Mouse (Mus musculus) neural tube, embryonic 11.5 days (tissue): ENCODE results near the gene S100a9. TPM values are rescaled to one million over a fixed set of nuclear protein-coding genes. Genes with fewer than 3 reads are reported as not detected.
A peak's percentile ranks its signal among the peaks of the same experiment; 100 is the strongest.

Experiments used
- ATAC-seq: fragments of 200-750 bp; cut with Nextera tagmentation; 2 replicates; pipeline ENCODE4 v1.8.0; 2017; ENCODE audit warnings: moderate number of reproducible peaks, mild to moderate bottlenecking, moderate TSS enrichment, moderate library complexity; ENCODE audit not compliant: insufficient read depth, low FRiP score, low TSS enrichment
- DNase-seq: peaks from one replicate; pipeline ENCODE4 v3.0.0-alpha.2; 2015; ENCODE audit warnings: low spot score
- H3K27ac ChIP-seq: fragments of 300-500 bp; sonication (generic); 2 replicates; pipeline ENCODE4 v1.5.1; 2014; ENCODE audit warnings: low read depth, mild to moderate bottlenecking, low read length
- H3K27me3 ChIP-seq: fragments of 300-500 bp; sonication (generic); 2 replicates; pipeline ENCODE4 v1.6.1; 2014; ENCODE audit warnings: mild to moderate bottlenecking, low read length, mixed read lengths; ENCODE audit not compliant: control insufficient read depth, insufficient read depth
- H3K36me3 ChIP-seq: fragments of 300-500 bp; sonication (generic); 2 replicates; pipeline ENCODE4 v1.6.1; 2014; ENCODE audit warnings: mild to moderate bottlenecking, low read length, moderate library complexity, mixed read lengths; ENCODE audit not compliant: control insufficient read depth, insufficient read depth
- H3K4me1 ChIP-seq: fragments of 300-500 bp; sonication (generic); 2 replicates; pipeline ENCODE4 v1.6.1; 2014; ENCODE audit warnings: low read length, mixed read lengths; ENCODE audit not compliant: control insufficient read depth, insufficient read depth
- H3K4me2 ChIP-seq: fragments of 300-500 bp; sonication (generic); 2 replicates; pipeline ENCODE4 v1.6.1; 2014; ENCODE audit warnings: low read depth, mild to moderate bottlenecking, moderate library complexity
- H3K4me3 ChIP-seq: fragments of 300-500 bp; sonication (generic); 2 replicates; pipeline ENCODE4 v1.5.1; 2014; ENCODE audit warnings: low read depth, low read length
- H3K9ac ChIP-seq: fragments of 300-500 bp; sonication (generic); 2 replicates; pipeline ENCODE4 v1.6.1; 2014; ENCODE audit warnings: mild to moderate bottlenecking, low read length
- H3K9me3 ChIP-seq: fragments of 300-500 bp; sonication (generic); 2 replicates; pipeline ENCODE4 v1.6.1; 2016; ENCODE audit warnings: low read length; ENCODE audit not compliant: control insufficient read depth
- WGBS: fragments of 180-500 bp; shearing (Covaris S2); extraction: QIAGEN DNeasy Blood & Tissue Kit; methylation state at CpG from one replicate; pipeline ENCODE4 v1.1.7; 2014; 5-methylcytosine and 5-hydroxymethylcytosine counted together
- polyA plus RNA-seq: library from polyadenylated mRNA; unstranded; fragments of >200 nt; fragmentation: Nextera tagmentation; extraction: Ambion mirVana; gene quantifications from 2 replicates; pipeline ENCODE4 v1.2.1, GENCODE M21; 2014

The S100a9 gene
- polyA plus RNA-seq, 1 experiment from 2014 or later: 2.6 TPM

DNA sequence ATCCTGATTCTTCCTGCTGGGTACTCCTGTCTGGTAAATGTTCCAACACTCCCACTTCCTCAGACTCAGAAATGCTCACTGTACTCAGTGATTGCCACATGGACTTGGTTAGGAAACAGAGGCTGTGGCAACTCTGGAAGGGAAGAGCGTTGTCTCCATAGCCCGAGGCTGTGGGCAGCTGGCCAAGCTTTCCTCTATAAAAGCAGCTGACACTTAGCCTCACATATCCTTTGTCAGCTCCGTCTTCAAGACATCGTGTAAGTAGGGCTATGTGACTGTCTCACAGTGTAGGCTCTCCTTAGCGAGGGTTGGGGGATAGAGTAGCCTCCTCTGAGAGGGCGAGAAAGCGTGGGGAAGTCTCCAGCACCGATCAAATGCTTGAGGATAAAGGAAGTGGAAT, 26.7 kb downstream of the S100a9 start, which contains the start of gene S100a8:
S100a8 (plus strand) TSS at position 133 of the 400 bp plus-strand sequence.
- H3K4me2 ChIP-seq: no peak within 1 kb of the TSS
- ATAC-seq (no peak), DNase-seq (no peak)
- H3K4me1 ChIP-seq: no peaks in the 10 kb centered on the region
- H3K9me3 ChIP-seq: no peaks in the 10 kb centered on the region
- H3K9ac ChIP-seq: no peak within 1 kb of the TSS
- no peak within 1 kb of the TSS for H3K27ac ChIP-seq
- H3K27me3 ChIP-seq: no peaks in the 10 kb centered on the region
- WGBS: 84% methylated on average over 8 of the region's 8 CpGs
- H3K4me3 ChIP-seq: no peak within 1 kb of the TSS
- no peaks in the 10 kb centered on the region for H3K36me3 ChIP-seq

DNA sequence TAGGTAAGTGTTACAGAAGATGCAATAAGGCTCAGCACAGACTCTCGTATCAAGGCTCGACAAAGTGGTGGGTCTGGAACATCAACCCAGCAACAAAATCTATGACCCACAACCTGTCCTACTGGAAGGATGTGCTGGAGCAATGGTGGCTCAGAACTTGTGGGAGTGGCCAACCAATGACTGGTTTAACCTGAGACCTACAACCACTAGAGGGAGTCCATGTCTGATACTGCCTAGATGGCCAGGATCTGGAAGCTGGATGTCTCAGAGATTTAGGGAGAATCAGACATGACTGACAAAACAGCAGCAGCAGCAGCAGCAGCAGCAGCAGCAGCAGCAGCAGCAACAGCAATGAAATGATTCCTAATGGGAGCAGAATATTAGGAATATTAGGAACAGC, 31.3 kb downstream of the S100a9 start:
- no peaks in the 10 kb centered on the region for H3K36me3 ChIP-seq
- no peak overlapping the region for H3K4me2 ChIP-seq
- H3K9me3 ChIP-seq: no peaks in the 10 kb centered on the region
- WGBS: 87% methylated on average over 2 of the region's 2 CpGs
- DNase-seq (no peak), ATAC-seq (no peak)
- H3K27ac ChIP-seq: no peak overlapping the region
- no peaks in the 10 kb centered on the region for H3K27me3 ChIP-seq
- no peak overlapping the region for H3K9ac ChIP-seq
- no peak overlapping the region for H3K4me3 ChIP-seq
- H3K4me1 ChIP-seq: no peaks in the 10 kb centered on the region

DNA sequence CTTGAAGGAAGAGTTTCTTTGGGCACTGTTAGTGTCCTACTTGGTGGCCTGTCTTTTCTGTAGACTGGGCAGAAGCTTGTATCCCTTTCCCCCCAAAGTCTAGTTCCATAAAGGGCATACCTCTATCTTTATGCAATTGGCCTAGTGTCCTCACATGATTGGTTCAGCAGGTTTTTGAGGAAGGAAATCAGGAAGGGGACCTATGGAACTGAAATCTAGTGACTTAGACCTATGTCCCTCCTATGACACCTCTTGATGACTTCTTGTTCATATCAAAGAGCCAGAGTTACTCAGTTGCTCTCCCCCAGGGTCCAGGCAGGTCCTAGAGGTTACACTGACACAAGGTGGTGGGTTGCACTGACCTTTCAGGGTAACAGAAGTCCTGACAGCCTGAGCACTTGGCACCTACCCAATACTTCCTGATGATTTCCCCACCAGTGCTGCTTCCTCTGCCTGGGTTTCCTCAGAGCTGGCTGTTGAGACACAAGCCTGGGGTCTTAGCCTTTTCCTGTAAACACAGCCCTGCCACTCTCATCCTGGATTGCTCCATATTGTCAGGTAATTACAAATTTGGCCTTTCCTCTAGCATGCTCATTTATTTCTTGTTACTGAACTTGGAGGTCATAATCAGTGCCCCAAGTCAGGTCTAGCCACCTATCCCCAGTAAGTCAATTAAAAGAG, 36.0 kb downstream of the S100a9 start:
- no peaks in the 10 kb centered on the region for H3K4me1 ChIP-seq
- ATAC-seq: no peak

DNA sequence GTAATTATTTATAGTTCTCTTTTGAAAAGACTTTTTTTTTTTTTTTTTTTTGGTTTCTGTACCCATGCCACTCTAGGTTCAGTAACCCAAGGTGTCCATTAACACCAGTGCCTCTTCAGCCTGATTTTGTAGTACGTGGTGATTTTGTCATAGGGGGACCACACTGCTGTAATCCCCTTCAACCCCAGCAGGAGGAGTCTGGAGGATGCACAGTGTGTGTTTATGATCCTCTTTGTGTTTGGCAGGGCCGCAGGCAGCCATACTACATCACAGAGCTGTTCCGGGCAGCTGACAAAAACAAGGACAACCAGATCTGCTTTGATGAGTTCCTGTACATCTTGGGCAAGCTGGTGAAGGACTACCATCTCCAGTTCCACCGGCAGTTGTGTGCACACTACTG, 38.1 kb downstream of the S100a9 start:
- Histone ChIP-seq H3K9me3 (no peaks in the 10 kb centered on the region), H3K4me1 (no peaks in the 10 kb centered on the region), H3K4me2 (no peak overlapping the region), H3K4me3 (no peak overlapping the region), H3K9ac (no peak overlapping the region), H3K27ac (no peak overlapping the region), H3K36me3 (no peaks in the 10 kb centered on the region), H3K27me3 (no peaks in the 10 kb centered on the region)
- DNase-seq (no peak), ATAC-seq (no peak)
- WGBS: 76% methylated on average over 4 of the region's 4 CpGs

More for the DNA sequence above, 36.0 kb downstream of the S100a9 start:
- Histone ChIP-seq H3K27me3 (no peaks in the 10 kb centered on the region), H3K4me3 (no peak overlapping the region), H3K4me2 (no peak overlapping the region), H3K36me3 (no peaks in the 10 kb centered on the region), H3K27ac (no peak overlapping the region), H3K9me3 (no peaks in the 10 kb centered on the region), H3K9ac (no peak overlapping the region)
- DNase-seq: no peak

DNA sequence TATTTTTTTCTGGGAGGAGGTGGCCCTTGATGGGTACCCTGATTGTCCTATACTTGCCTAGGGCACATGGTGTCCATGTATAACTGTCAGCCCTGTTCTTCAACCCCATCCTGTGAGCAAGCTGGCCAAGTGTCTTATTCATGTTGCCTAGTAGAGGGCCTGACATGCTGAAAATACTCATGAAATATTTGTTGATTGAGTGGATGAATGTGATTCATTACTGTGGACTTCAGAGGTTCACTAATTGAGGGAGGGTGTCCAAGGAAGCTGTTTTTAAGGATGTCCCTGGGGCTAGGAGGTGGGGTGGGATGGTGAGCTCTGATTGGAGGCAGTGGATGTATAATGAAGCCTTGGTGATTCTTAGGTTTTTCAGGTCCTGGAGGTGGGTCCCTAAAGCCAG, 41.8 kb downstream of the S100a9 start, which contains the start of gene S100a7a:
S100a7a (plus strand) TSS at position 301 of the 400 bp plus-strand sequence.
- Histone ChIP-seq H3K9me3 (no peaks in the 10 kb centered on the region), H3K4me3 (no peak within 1 kb of the TSS), H3K27me3 (no peaks in the 10 kb centered on the region), H3K4me2 (no peak within 1 kb of the TSS), H3K9ac (no peak within 1 kb of the TSS), H3K27ac (no peak within 1 kb of the TSS), H3K4me1 (no peaks in the 10 kb centered on the region), H3K36me3 (no peaks in the 10 kb centered on the region)
- DNase-seq: no peak
- ATAC-seq: no peak

DNA sequence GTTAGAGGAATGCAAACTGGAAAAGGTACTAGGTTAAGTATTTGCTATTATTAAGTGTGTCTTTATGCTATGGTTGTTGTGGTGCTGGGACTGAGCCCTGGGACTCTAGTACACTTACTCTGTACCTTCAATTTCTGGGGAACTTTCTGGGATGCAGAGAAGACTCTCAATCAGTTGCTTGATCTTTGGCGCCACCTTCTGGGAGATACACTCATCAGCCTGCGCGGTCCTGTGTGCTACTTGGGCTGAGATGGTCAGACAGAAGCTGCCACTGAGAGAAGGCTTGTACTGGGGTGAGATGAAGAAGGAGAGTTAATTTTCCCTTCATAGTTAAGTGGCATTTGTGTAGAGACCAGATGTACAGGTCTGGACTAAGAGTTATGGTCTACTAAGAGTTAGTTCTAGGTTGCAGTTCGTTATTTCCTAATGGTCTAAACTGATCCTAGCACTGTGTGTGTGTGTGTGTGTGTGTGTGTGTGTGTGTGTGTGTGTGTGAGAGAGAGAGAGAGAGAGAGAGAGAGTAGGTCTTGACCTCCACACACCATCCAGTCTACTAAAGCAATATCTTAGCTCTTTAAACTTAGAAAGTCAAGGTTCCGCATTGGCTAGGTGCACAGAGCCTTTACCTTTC, 42.5 kb downstream of the S100a9 start:
- WGBS: 36% methylated on average over 5 of the region's 5 CpGs
- Histone ChIP-seq H3K9ac (no peak overlapping the region), H3K9me3 (no peaks in the 10 kb centered on the region), H3K4me2 (no peak overlapping the region), H3K4me3 (no peak overlapping the region), H3K36me3 (no peaks in the 10 kb centered on the region), H3K27ac (no peak overlapping the region), H3K4me1 (no peaks in the 10 kb centered on the region), H3K27me3 (no peaks in the 10 kb centered on the region)
- peak; percentile 78 for DNase-seq
- 0 out of 2 replicates have a peak, but pooled peaks have one; percentile 61 for ATAC-seq

DNA sequence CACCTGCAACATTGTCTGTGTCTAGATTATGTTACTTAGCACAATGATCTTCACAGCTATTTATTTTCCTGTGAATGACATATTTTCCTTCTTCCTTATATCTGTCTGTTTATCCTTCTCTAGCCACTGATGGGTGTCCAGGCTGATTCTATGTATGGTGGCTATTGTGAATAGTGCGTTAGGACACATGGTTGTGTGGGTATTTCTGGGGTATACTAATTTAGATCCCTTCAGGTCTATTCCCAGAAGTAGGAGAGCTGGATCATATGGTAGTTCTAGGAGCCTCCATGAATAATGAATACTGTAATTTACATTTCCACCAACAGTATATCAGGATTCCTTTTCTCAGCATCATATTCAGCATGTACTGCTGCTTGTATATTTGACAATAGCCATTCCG, 45.7 kb downstream of the S100a9 start:
- Histone ChIP-seq H3K27ac (no peak overlapping the region), H3K9ac (no peak overlapping the region), H3K4me3 (no peak overlapping the region), H3K9me3 (no peaks in the 10 kb centered on the region), H3K36me3 (no peaks in the 10 kb centered on the region), H3K4me1 (no peaks in the 10 kb centered on the region), H3K27me3 (no peaks in the 10 kb centered on the region), H3K4me2 (no peak overlapping the region)
- DNase-seq: no peak
- ATAC-seq: no peak
- WGBS: 92% methylated on average over 2 of the region's 2 CpGs

DNA sequence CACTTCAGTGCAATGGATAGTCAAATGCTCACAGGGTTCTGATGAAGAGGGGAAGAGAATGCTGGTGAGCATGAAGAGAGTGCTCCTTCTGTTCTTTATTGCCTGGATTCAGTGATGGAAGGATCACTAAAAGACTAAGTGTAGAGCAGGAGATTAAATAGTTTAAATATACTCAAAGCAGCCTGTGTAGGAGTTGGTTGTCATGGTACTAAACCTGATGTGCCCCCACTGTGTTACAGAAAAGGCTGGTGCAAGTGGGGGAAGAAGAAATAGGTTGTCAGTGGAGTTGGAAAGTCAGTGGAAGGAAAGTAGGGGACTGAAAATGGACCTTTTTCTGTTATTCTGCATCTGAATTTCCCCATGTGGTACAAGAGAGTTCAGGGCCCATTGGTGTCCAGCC, 46.5 kb downstream of the S100a9 start:
- H3K4me1 ChIP-seq: no peaks in the 10 kb centered on the region
- ATAC-seq (no peak), DNase-seq (no peak)
- H3K27me3 ChIP-seq: no peaks in the 10 kb centered on the region
- no peaks in the 10 kb centered on the region for H3K9me3 ChIP-seq
- H3K9ac ChIP-seq: no peak overlapping the region
- no peak overlapping the region for H3K27ac ChIP-seq
- no peak overlapping the region for H3K4me3 ChIP-seq
- no peak overlapping the region for H3K4me2 ChIP-seq
- no peaks in the 10 kb centered on the region for H3K36me3 ChIP-seq

DNA sequence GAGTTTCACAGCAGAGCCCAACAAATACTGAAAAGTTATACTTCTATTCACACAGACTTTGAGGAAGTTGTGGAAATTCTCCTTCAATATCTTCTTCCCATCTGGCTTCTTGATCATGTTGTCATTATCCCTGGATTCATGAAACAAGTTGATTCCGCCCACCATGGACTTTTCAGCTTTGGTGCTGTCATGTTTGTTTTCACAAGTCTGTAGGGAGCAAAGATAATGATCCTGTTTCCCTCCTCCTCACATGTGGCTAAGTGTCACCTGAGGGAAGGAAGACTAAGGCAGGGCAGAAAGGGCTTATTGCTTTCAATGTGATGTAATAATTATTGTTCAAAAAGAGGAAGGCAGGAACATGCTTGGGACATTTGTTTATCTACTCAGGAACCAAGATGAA, 48.2 kb downstream of the S100a9 start:
- no peak overlapping the region for H3K4me2 ChIP-seq
- no peak overlapping the region for H3K27ac ChIP-seq
- no peaks in the 10 kb centered on the region for H3K27me3 ChIP-seq
- no peak for DNase-seq
- H3K4me1 ChIP-seq: no peaks in the 10 kb centered on the region
- H3K9ac ChIP-seq: no peak overlapping the region
- WGBS: 81% methylated on average over 1 of the region's 1 CpGs
- H3K4me3 ChIP-seq: no peak overlapping the region
- H3K36me3 ChIP-seq: no peaks in the 10 kb centered on the region
- H3K9me3 ChIP-seq: no peaks in the 10 kb centered on the region
- ATAC-seq: no peak
